Mouse (Mus musculus) retina, postnatal 1 day (tissue): ENCODE results near the gene Gm35315.
"Not testable (repeated sequence)": the region's sequence is repeated elsewhere in the genome, so short reads cannot be mapped to it uniquely, and the experiment has no call there.

ENCODE experiments used
- DNase-seq: peaks from one replicate; pipeline ENCODE4 v3.0.0-alpha.2; 2012

The Gm35315 gene

GRCm38 (mm10) chr5:110094030-110094846, at the start of gene Gm35315:
Gene Gm35315 (minus strand): TSS chr5:110094420.
- peak; percentile 94 for DNase-seq

GRCm38 (mm10) chr5:110143007-110143406, 48.8 kb upstream of the Gm35315 start:
- peak; percentile 12 for DNase-seq

DNA sequence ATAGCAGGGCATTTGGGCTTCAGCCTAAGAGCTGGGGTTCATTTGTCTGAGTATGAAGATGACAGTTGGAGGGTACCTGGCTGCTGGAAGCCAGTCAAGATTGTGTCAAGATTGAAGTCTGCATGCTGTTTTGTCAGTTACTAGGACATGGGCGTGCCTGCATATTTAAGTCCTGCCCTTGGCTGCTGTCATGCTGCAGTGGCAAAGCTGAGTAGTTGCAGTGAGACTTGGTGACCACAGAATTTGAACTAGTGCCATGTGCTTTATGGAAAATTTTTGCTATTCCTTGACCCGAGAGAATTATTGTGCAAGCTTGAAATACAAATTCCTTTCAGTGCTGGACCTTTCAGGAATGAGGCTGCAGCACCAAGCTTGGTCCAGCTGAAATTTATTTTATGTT, 48.1 kb upstream of the Gm35315 start:
- no peak for DNase-seq

- no peak for DNase-seq
Measured at GRCm38 (mm10) chr5:110140424-110140823, 46.2 kb upstream of the Gm35315 start.

- no peak for DNase-seq
Measured at GRCm38 (mm10) chr5:110139325-110139724, 45.1 kb upstream of the Gm35315 start.

GRCm38 (mm10) chr5:110137816-110138215, 43.6 kb upstream of the Gm35315 start:
- DNase-seq = no peak

- DNase-seq = no peak
Measured at GRCm38 (mm10) chr5:110136087-110136464, 41.9 kb upstream of the Gm35315 start.

DNA sequence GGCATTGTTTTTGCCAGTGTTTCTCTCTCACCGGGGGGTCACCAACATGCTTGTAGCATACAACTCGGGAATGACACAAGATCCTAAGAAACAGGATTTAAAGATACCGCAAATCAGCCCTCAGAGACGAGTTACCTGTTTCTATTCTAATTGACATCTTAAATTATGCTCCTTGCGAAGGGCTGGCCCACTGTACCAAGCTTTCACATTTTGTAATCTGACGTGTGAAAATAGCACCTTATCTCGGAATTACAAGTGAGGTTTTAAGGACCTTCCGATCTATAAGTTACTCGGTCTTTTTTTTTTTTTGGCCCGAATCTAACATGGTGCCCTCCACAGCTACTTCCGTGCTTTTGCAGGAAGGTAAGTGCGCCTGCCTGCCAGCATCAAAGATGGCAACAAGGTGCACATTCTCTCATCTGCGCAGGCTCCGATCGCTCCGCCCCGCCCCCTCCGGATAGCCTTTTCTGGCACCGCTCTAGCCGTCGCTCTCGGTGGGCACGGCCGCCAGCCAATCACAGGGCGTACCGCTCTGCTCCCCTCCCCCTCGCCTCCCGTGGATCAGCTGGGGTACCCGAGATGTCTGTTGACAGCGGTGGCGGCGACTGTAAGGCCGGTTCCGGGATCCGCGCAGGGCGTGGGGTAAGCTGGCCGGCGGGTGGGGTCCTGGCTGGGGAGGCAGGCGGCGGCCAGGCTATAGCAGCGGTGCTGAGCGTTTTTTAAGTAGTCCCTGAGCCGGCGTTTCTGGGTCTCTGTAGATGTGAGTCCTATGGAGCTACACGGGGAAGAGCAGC, 41.3 kb upstream of the Gm35315 start, which contains the start of gene Chfr:
Gene Chfr, plus strand, starts transcription at position 550 of the 794 bp plus-strand sequence.
- DNase-seq = peak; percentile 99

GRCm38 (mm10) chr5:110122380-110122779, 28.2 kb upstream of the Gm35315 start:
- not testable (repeated sequence) for DNase-seq

DNA sequence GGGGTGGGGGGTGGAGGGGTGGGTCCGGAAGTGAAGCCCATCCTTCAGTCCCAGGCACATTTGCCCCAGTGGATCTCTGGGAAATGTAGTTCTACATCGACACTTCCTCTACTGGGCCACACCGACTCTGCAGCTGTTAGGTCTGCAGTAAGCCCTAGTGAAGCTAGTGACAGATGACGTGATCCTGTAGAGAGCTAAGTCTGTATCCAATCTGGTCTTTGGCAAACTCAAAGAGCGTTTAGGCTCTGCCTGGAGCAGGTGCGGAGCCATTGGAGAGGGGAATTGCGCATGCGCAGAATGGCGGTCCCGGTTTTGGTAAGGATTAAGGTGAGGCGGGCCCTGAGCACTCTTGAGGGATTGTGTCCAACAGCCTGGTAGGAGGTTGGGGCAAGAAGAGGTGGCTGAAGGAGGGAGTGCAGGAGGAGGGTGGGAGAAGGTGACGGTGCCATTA, 15.8 kb upstream of the Gm35315 start, which contains the start of gene Zfp605:
Gene Zfp605, plus strand, starts transcription at position 102 of the 451 bp plus-strand sequence.
- peak; percentile 93 for DNase-seq

DNA sequence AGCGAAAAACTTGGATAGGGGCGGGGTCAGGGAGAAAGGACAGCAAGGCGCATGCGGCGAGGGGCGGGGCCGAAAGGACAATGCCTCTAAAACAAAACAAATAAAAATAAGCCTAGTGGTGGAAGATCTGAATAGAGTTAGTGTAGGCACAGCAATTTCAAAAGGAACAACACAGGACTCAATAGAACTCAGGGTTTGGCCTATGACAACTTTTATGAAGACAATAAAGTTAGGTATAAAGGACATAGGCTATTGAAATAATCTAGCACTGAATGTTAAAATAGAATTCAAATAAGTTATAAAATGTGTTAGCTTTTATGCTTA, 14.0 kb upstream of the Gm35315 start:
- no peak for DNase-seq

- peak; percentile 98 for DNase-seq
Measured at GRCm38 (mm10) chr5:110107581-110108304, 13.5 kb upstream of the Gm35315 start, which contains the start of gene Gtpbp6. Gene Gtpbp6 (minus strand): TSS chr5:110108197.

DNA sequence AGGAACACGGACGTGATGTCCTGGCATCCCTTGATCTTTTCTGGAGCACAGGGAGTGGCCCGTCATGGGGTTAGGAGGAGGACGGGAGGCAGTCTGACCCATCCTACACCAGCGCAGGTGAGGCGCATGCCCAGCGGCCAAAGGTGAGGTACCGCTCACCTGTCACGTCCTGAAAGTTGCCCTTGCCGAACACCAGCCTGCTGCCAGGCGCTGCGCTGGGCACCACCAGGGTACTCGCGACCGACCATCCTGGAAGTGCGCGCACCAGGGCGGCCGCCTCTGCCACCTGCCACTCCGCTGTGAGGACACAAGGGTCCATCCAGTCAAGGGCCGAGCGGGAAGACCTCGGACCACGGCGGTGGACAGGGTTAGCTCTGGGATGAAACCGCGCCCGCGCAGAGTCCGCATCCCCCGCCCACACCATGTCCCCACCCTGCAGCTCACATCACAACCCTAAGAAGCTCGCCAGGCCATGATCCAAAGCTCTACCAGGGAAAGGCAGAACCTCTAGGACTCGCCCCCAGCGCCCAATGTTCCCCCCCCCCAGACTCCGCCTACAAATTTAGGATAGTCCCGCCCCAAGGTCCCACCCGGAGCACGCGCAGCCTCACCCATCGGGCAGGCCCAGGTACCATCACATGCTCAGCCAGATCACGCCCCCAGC, 12.8 kb upstream of the Gm35315 start:
- no peak for DNase-seq

GRCm38 (mm10) chr5:110106140-110106871, 12.1 kb upstream of the Gm35315 start:
- no peak for DNase-seq

- DNase-seq = no peak
Measured at GRCm38 (mm10) chr5:110104616-110105380, 10.6 kb upstream of the Gm35315 start.

DNA sequence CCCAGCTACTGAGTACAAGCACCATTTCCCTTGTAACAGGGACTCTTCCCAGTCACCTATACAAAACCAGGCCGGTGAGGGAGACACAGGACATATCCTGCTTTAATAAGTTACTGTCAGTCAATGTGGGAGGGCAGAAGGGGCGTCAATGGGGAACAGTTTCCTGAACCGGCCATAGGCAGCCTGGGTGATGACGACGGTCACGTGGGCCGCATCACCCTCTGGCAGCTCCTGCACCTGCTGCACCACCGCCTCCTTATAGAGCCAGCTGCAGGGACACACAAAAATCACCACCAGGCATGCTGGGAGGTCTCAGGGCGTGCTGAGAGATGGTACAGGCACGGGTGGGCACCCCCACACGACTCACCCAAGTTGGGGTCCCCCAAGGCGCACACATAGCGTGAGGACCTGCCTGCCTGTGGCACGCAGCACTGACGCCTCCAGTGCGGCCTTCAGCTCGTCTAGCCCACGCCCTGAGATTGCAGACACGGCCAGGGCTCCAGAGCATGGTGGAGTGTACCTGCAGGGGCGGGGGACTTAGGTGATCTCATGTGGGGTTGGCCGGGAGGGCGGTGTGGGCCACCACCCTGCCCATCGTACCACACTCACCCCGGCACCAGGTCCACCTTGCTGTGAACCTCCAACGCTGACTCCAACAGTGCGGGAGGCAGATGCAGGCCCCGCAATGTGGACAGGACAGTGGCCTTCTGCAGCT, 9.8 kb upstream of the Gm35315 start:
- no peak for DNase-seq

DNA sequence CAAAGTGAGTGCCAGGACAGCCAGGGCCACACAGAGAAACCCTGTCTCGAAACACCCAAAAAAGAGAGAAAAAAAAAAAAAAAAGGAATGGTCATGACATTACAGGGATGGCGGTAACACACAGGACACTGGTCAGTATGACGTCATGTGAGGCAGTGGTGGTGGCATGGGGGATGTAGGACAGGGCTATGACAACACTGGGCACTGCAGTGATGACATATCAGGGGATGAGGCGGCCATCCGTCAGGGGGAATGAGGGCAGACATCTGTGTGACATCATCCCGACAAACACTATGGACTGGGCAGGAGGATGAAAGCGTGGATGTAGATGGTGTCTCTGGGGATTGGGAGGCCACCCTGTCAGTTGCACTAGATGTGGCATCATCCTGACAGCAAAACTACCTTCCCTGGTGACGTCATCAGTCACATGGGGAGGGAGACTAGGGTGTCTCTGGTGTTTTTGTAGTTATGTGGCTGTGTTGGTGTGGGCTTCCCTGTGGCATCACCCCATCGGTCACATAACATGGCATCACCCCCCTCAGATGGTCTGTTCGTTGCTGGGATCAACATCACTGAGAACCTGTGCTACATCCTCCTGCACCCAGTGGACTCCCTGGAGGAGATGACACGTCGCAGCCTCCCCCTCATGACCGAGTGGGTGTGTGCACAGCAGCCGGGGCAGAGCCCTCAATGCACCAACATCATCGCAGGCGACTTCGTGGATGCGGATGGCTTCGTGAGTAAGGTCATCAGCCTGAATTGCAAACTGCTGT, 8.8 kb upstream of the Gm35315 start:
- no peak for DNase-seq

GRCm38 (mm10) chr5:110102429-110102828, 8.2 kb upstream of the Gm35315 start:
- DNase-seq = no peak

DNA sequence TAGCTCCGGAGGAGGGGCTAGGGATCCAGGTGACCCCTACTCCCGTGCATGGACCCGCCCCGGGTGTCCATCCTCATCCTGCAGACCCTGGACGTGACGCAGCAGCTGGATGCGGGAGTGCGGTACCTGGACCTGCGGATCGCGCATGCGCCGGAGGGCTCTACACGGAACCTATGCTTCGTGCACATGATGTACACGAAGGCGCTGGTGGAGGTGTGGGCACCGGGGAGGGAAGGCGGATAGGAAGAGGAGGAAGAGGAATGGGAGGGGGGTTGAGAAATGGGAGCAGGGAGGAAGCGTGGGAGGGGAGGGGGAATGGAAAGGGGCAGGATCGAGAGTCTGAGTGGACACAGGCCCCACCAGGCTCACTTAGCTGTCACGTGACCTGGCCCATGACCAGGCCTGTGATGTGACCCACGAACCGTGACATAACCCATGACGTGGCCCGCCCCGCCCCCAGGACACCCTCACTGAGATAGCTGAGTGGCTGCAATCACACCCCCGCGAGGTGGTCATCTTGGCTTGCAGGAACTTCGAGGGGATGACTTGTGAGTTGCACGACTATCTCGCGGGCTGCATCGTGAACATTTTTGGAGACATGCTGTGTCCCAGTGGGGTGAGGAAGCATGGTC, 7.6 kb upstream of the Gm35315 start:
- DNase-seq = peak; percentile 68
